Mouse (Mus musculus): Measurements from ENCODE around the gene Mapk8ip1.
A peak's percentile ranks its signal among the peaks of the same experiment; 100 is the strongest.

The Mapk8ip1 gene

DNA sequence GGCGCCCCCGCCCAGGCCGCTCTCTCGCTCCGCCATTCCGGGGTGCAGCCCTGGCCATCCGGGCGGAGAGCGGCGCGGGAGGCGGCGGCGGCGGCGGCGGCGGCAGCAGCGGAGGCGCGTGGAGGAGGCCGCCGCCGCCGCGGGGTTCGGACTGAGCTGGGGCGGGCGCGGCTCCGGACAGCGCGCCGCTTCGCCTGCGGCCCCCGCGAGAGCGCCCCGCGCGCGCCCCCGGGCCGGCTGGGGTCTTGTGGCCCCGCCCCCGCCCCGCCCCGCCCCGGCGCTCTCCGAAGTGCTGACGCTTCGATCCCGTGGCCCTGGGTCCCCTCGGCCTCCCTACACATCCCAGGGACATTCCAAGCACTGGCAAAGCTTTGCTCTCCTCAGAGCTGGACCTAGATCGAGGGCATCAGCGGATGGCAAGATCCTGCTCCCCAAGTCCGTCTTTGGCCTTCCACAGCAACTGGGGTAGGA is at the start of gene Mapk8ip1:
Gene Mapk8ip1 (minus strand): TSS at position 173 of the 471 bp plus-strand sequence.
- DNase-seq = no peak

- DNase-seq = no peak
Measured at GRCm38 (mm10) chr2:92447121-92447740, 46.2 kb upstream of the Mapk8ip1 start.

DNA sequence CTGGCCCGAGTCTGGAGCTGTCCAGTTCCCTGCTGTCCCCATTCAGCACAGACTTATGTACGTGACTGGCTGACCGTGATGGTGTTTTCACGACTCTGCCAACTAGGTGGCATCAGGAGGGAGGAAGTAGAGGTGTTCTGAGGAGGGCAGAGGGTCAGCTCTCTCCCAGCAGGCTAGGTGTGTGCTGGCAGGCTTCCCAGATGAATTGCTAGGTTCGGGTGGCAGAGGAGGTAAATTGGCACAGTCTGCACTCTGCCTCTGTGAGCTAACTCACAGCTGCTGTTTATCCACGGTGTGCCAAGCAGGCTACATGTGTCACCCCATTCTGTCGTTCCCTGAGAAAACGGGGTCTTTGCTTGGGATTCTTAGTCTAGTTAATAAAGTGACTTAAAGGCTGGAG is 45.6 kb upstream of the Mapk8ip1 start:
- DNase-seq = peak; percentile 53 to 67

GRCm38 (mm10) chr2:92445890-92446289 is 44.8 kb upstream of the Mapk8ip1 start:
- no peak for DNase-seq

DNA sequence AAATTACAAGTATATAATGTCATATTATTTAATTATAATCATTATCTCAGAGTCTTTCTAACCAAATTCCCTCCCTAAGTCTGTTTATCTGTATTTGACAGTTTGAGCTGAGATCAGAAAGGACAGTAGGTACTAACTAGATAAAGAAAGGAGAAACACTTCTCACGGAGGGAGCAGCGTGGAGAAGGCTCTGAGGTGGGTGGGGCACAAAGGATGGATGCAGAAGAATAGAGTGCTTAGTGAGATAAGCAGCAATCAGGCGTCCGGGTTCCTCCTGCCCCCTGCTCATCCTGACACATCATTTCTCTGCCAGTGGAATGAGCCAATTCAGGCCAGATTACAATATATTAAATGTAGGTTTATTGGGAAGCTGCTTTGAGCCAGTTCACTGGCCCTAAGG is 43.3 kb upstream of the Mapk8ip1 start:
- no peak for DNase-seq

DNA sequence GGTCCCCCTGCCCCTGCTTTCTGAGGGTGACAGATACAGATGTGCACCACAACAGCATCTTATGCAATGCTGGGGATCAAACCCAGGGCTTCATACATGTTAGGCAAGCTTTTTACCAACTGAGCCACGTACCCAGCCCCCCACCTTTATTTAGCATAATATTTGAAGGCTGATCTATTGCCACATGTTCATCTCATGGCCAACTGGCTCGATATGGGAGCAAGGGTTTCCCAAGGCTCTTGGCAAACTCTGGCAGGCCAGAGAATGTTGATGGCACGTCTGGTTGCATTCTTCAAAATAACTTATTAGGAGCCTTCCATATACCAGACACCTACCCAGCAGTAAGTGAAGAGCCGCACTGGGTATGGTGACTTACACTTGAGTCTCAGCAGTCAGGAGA is 42.2 kb upstream of the Mapk8ip1 start:
- DNase-seq = no peak

DNA sequence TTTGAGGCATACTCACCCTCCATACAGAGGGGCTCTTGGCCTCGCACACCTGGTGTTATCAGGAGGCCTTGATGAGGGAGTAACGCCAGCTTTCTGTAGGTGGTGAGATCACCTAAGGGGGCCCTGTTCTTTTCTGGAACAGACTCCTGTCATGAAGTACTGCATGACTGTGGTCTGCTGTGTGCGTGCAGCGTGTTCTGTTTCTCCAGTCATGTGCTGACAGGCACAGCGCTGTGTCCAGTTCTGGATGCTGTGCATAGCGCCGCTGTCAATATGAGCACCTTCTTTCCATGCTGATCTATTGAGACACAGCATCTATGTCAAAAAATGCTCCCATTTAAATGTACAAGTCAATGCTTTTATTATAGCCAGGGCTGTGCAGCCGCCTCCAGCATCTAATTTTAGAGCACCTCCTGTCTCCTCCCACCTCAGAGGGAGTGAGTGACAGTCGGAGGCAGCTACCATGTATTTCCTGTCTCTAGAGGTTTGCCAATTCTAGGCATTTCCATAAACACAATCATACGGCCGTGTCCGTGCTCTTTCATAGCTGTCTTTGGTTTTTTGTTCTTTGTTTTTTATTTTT is 41.4 kb upstream of the Mapk8ip1 start:
- DNase-seq = no peak

- no peak for DNase-seq
Measured at GRCm38 (mm10) chr2:92440432-92440831, 39.4 kb upstream of the Mapk8ip1 start.

GRCm38 (mm10) chr2:92438567-92438966 is 37.5 kb upstream of the Mapk8ip1 start:
- DNase-seq = no peak

DNA sequence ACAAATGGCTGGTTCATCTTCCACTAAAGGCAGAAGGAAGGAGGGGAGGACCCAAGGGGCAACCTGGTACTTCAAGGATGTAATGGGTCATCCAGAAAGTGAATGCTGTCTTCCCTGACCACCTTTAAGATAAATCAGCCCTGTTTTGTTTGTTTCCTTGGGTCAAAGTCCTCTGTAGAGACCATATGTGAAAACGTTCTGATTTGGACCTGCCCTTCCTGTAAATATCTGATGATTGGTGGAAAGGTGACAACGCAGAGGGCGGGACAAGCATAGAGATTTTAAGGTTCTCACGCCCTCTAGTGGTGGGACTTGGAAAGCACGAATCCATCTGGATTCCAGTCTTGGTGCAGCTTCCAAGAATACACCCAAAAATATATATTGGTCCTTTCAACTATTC is 36.8 kb upstream of the Mapk8ip1 start:
- peak; percentile 79 to 85 for DNase-seq

- no peak for DNase-seq
Measured at GRCm38 (mm10) chr2:92437366-92437765, 36.3 kb upstream of the Mapk8ip1 start.

DNA sequence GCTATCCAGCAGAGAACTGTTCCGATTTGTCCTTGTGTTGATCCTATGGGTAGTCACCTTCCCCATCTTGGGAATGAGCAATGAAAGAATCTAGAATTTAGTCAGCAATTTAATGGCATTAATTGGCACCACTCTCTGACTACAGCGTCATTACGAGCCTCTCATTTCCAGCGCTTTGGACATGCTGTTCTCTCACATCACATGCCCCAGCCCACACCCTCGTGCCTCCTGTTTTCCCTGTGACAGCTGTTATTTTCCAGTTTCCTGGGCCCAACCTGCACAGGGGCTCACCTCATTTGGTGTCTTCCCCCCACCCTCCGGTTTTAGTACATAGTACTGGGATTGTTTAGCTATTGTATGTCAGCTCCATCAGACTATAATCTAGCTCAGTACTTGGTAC is 34.0 kb upstream of the Mapk8ip1 start:
- peak in 1 of 2 experiments; percentile 36 for DNase-seq

DNA sequence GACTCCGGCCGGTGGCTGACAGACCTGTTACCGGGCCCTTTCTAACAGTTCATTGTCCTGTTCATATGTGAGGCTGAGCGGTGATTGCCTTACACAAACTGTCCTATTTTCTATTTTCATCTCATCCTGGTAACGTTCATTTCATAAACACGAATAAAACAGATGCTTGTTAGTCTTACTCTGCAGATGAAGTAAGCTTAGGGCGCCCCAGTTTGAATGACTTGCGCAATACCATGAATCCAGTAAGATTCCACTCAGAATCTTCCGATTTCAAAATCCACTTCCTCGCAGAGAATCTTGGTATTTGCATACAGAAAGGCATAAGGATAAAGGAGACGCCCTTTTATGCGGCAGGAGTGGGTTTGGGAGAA is 33.3 kb upstream of the Mapk8ip1 start:
- peak in 1 of 2 experiments; percentile 58 for DNase-seq

DNA sequence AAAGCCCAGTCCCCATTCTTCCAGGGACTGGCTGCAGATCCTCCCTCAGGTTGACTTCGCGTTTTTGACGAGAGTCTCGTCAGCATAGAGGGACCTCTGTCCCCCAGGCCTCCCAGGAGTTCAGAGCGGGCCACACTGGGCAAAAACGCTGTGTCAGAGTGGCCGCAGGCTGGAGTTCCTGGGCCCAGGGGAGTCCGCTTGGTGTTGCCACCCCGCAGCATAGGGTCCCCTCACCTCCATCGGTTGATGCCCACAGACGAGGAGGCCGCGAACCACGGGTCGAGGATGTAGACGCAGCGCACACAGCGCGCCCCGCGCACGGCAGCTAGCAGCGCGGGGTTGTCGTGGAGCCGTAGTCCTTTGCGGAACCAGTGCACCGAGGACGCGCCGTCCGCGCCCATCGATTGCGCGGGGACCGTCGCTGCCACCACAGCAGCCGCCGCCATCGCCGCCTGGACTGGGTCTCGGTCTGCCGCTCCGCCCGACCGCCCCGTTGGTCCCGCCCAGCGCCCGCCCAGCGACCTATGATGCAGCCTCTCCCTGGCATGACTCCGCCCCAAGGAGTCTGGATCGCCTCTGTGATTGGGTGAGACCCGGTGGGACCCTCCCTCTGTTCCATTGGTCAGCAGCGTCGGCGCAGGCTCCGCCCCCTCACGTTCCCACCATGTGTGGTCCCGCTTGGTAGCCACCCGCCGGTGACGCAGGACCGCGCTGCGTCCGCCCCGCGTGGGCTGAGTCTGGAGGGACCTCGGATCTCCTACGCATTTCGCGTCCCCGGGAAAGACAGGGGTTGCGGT is 32.7 kb upstream of the Mapk8ip1 start, which contains the start of gene Cry2:
Gene Cry2 (minus strand): TSS at position 466 of the 797 bp plus-strand sequence.
- peak; percentile 99 for DNase-seq

DNA sequence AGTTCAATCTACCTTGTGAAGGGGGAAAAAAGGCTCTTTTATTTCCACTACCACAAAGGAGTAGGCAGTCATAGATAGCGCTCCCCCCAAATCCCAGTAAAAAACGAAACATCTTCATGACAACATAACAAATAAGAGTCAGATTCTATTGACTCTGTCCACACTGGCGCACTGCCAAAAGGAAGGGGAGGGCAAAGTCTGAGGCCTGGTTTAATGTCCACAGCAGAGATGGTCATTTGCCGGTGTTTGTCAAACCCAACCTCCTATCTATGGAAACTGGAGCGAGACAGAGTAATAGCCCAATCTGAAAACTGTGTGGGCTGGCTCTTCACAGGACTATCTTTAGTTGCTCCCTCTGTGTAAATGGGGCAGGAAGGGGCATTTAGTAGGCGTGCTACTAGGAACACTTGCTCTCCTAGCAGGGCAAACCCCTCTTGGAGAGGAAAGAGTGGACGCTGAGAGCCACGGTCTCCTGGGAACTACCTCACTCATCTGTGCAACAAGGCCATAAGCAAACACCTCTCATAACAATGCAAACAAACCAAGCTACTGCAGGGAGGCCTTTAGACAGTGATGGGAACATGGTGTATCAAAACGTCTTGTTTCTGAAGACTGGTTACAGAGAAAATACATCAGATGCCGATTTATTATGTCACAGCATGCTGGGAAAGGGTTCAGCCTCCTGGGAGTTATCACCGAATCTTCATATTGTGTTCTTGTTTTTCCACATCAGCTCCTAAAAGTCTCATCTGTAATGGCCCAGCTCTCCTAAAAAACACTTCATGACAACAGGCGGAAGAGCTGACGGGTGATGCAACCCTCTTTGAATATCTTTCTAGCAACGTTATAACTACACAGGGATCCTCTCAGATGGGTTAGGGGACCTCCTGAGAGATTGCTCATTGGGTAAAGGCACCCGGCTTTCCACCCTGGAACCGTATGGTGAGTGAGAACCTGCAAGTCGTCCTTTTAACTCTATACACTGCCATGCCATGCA is 31.5 kb upstream of the Mapk8ip1 start:
- peak; percentile 76 to 86 for DNase-seq

DNA sequence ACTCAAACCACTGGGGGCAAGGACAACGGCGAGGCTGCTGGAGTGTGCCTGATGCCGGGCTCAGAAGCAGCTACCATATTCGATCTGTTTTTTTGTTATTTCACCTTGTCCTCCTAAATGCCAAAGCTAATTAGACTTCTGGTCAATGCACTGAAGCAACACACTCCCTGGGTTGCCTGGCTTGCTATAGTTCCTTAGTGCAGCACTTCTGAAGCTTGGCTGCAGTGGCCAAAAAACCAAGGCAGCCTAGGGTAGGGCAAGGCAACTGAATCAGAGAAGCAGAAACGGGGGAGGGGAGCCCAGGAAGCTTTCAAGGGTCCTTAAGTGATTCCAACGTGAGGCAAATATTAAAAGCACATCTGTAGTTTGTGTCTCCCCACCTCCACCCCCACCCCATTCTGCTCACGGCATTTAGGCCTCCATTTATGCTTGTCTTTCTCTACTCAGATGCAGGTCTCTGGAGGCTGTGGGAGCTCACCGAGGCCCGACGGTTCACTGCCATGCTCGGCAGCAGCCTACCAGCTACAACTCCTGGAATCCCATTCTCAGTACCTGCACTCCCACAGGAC is 30.6 kb upstream of the Mapk8ip1 start:
- no peak for DNase-seq

GRCm38 (mm10) chr2:92430723-92431541 is 29.9 kb upstream of the Mapk8ip1 start:
- peak; percentile 75 to 84 for DNase-seq

DNA sequence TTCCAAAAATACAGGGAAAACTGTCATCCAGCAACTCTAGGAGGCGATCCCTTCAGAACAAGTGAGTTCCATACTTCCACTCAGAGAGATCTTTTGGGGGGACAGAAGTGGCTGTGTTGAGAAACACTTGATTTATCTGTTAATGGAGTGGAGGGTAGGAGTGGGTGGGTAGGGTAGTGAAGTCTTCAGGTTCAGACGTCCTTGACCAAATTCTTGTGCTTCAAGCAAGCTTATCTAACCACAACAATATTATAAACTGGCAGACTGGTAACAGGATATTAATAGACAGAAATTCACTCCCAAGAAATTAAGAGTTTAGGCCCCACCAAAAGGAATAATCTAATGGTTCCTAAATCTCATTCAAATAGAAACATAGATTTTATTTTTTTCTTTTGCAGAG is 29.0 kb upstream of the Mapk8ip1 start:
- DNase-seq = no peak

DNA sequence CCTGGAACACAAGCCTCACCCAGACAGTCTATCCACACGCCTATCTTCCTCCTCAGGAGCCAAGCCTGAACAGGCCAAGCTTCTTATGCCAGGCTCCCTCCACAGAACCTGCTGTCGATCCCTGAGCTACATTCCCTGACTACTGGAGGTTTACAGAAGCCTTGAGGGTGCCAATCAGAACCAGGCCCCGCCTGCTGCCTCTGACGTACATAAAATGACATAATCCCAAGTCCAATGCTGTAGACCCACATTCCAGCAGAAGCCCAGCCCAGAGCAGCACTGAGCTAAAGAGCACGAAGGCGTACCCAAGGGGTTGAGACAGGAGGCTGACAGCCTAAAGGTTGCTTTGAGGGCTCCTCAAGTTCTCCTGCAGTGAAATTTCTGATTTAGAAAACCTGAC is 26.8 kb upstream of the Mapk8ip1 start:
- peak; percentile 94 to 96 for DNase-seq

- DNase-seq = peak in 1 of 2 experiments; percentile 47
Measured at GRCm38 (mm10) chr2:92426426-92426825, 25.4 kb upstream of the Mapk8ip1 start.

- no peak for DNase-seq
Measured at GRCm38 (mm10) chr2:92425366-92425765, 24.3 kb upstream of the Mapk8ip1 start.

Data from lung, adult 18-20 months (tissue).